Mouse (Mus musculus) kidney, postnatal 25 days (tissue): ENCODE measurements around the gene Zswim9.

Experiments
- DNase-seq, 2 experiments: peaks; one replicate each; pipeline ENCODE4 v3.0.0; 2021; ENCODE audit warnings: mixed read lengths in 2 of 2

The Zswim9 gene

DNA sequence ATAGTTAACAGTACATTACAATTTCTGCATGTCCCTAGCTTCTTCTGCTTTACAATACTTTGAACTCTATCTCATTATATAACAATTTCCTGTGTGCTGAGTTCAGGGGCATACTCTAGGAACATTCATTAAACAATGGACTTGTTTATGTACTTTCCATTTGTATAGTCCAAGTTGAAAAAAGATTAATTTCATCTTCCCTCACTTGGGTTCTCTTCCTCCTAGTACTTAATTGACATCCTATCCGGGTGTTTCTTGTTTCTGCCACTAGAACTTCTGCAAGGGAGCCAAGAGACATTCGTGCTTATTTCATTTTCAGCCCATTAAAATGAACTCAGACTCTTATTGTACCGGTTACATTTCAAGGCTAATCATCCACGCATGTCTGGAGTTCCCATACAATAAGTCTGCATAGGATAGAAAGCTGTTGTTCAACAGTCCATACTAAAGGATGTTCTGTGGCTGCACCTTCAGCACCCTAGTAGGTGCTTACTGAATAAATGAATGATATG is 9.7 kb downstream of the Zswim9 start:
- DNase-seq: no peak

GRCm38 (mm10) chr7:13264396-13264795 is 14.1 kb downstream of the Zswim9 start:
- DNase-seq: no peak

- DNase-seq: no peak
These were observed 14.7 kb downstream of the Zswim9 start for GRCm38 (mm10) chr7:13263851-13264250.

- no peak for DNase-seq
These were observed 17.5 kb downstream of the Zswim9 start for GRCm38 (mm10) chr7:13260746-13261700.

GRCm38 (mm10) chr7:13212720-13213119 is 65.8 kb downstream of the Zswim9 start, which contains the start of gene Vmn1r89:
Vmn1r89 (plus strand) TSS chr7:13213020.
- DNase-seq: no peak
